Mouse (Mus musculus): ENCODE measurements around the gene Coro1c.

Coro1c gene

DNA sequence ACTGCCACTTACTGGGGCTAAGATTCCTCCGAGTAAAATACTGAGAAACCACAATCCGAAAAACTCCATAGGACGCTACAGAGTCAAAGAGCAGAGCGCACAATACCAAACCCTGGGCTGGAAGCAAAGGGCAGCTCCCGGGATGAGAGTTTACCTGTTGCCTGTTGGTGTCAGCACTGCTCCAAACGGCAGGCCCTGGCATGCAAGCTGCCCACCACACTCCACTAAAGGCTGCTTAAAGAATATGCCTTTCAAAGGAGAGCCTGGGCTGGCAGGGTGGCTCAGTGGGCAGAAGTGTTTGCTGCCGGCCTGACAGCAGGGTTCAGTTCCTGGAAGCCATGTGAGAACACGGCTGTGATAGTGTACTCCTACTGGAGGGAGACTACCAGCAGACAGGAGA is 50.9 kb downstream of the Coro1c start:
- in situ Hi-C loops (cut with MboI, MseI), result no loop called here

DNA sequence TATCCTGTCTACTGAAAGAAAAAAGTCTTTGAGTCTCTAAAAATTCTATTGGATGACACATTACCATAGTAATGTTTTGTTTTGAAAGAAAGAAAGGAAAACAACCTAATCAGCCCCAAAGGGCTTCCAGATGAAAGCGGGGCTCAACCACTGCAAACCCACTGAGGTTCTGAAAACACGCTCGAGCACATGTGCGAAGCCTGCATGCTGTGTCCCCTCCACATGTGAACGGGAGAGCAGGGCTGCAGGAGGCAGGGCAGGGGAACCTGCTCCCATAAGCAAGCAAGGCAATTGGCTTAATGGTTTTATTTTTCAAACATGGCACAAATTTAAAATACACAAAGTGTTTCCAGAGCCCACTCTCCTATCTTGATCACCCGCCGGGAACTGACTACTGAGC is 51.9 kb downstream of the Coro1c start:
- in situ Hi-C loops (cut with MboI, MseI), result no loop called here

DNA sequence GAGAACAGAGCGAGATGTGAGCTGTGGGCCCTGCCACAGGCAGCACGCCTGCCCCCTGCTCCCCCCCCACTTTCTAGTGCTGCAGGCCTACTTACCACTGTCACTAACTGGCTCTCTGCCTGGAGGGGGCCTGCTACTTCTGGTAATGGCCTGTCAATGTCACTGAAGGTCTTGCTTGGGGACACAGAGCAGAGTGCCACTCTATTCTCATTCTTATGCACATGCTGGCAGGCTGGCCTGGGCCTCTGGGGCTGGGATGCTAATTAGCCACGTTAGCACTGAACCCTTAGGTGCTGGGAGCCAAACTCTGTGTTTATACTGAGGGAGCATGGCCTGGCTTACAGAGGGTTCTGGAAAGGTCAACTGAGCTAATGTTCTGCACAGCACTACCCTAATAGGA is 52.9 kb downstream of the Coro1c start:
- in situ Hi-C loops (cut with MboI, MseI), result no loop called here

DNA sequence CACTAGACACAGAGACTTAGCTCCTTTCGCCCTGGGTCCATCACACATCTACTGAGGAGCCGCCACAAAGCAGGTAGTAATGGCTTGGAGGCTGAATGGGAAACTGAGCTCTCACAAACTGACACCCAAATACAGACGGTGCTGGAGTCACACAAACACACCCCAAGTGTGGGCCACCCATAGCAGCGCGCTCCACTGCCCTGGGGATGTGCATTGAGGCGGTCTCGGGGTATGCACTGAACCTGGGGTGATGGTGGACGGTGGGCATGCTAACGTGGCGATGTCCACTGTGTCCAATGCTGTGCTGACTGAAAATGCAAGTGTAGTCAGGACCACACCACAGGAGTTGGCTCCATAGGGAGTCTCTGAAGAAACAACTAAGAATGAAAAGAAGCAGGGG is 53.4 kb downstream of the Coro1c start:
- in situ Hi-C loops (cut with MboI, MseI), result no loop called here

DNA sequence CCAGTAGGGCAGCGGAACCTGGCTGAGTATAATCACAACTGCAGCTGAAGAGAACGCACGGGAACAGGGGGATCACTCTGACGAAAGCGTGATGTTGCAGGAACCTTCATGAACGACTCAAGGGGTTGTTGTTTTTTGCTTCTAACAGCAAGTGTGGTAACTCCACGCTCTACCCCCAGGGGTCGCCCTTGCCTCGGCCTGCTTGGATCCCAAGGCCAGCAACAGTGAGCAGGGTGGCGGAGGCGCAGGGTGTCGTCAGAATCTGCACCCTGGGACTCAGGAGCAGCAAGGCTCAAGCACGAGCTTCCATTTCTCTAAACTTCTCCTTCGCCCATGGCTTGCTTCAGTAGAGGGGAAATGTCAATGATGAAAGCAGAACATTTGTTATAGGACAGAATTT is 54.1 kb downstream of the Coro1c start:
- in situ Hi-C loops (cut with MboI, MseI), result loop anchor here (5.0 kb wide), 1 partner anchor 78 kb away; no protein-coding TSS in a partner anchor

DNA sequence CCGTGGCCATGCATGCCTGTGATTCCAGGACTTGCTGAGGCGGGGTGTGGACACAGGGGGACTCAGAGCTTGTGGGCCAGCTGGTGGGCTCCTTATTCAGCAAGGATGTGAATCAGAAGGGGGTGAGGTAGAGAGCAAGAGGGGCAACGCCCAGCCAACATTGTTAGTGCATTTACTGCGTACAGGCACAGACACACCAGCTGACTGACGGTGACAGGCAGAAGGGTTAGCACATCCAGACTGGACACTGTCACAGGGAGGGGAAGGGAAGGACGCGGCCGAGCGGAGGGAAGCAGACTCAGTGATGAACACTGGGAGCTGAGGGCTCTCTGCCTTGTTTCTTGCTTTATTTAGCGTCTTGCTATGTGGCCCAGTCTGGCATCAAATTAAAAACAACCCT is 55.0 kb downstream of the Coro1c start:
- in situ Hi-C loops (cut with MboI, MseI), result loop anchor here (5.0 kb wide), 1 partner anchor 79 kb away; no protein-coding TSS in a partner anchor

DNA sequence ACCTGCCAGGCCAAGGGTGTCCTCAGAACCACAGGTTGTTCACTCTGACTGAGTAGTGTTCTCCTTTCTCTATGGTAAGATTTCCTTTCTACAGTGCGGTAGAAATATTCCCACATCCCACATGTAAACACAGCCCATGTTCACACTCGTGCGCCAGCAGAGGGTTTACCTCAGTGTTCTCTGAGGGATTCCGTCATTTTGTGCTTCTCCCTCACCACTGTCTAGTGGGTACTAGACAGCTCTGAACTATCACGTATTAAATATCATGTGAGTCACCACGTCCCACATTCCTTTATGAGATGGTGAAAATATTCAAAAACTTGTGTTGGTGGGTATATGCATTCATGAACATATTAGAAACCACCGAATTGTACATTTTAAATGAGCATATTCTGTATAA is 56.1 kb downstream of the Coro1c start:
- in situ Hi-C loops (cut with MboI, MseI), result loop anchor here (5.0 kb wide), 1 partner anchor 80 kb away; no protein-coding TSS in a partner anchor

DNA sequence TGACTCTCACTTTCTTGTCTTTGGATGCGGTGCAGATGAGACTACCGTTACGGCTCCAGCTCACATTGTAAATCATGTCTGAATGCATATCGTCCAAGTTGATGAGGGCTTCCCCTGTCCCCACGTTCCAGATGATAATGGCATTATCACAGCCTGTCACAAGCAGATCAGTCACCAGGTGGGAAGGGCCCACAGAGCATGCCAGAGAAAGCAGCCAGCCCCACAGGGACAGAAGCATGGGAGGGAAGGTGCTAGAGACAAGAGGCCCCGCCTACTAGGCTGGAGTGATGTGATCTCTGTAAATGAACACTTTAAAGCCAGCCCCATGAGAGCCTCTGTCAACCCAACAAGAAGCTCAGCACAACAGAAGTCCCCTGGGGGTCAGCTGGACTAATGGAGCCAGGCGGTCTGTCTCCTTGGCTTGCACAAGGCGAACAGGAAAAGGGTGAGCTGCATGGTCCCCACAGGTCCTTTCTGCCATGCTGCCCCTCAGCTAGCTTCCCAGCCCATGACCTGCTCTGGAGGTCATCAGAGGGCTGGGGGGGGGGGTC is 57.8 kb downstream of the Coro1c start:
- in situ Hi-C loops (cut with MboI, MseI), result loop anchor here (5.0 kb wide), 1 partner anchor 82 kb away; no protein-coding TSS in a partner anchor

DNA sequence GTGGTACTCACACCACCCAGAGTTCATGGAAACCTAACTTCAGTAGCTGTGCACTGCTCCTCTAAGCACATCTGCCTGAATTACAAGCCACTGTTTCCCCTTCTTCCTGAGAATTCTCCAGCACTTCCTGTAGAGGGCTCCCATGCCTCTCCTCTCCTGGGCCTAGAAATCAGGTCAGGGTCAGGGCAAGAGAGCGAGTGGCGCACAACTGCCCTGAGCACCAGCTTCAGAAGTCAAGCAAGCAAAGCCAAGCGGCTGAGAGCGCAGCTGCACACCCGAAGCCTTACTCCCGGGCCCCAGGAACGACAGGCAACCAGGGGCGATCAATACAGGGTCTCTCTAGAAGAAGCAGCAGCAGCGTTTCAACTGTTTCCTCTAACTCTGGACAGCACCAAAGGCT is 60.9 kb downstream of the Coro1c start:
- in situ Hi-C loops (cut with MboI, MseI), result no loop called here

DNA sequence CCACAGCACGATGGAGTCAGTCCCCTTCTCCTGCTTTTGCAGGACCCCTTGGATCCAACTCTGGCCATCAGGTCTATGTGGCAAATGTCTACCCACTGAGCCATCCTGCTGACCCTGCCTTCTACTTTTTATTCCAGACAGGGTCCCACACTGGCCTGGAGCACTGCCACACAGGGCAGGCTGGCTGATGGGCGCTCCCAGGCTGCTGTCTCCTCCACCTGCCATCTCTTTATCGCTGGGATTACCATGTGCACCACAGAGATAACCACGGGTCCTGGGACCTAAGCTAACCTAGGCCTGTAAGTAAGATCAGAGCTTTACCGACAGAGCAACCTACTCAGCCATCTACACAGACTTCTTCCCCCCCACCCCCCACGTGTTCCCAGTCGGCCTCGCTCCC is 61.9 kb downstream of the Coro1c start:
- in situ Hi-C loops (cut with MboI, MseI), result no loop called here

DNA sequence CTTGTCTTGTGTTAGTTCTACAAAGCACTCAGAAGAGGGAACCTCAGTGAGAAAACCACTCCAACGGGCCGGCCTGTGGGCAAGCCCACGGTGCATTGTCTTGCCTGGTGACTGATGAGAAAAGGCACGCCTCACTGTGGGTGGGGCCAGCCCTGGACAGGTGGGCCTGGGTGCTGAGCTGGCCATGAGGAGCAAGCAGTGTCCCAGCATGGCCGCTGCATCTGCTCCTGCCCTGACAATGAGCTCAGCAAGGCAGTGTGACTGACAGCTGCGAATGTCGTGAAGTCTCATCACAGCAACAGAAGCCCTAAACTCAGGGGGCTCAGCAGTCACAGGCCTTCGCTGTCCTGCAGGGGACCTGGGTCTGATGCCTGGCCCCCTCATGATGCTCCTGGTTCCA is 62.9 kb downstream of the Coro1c start:
- in situ Hi-C loops (cut with MboI, MseI), result no loop called here

DNA sequence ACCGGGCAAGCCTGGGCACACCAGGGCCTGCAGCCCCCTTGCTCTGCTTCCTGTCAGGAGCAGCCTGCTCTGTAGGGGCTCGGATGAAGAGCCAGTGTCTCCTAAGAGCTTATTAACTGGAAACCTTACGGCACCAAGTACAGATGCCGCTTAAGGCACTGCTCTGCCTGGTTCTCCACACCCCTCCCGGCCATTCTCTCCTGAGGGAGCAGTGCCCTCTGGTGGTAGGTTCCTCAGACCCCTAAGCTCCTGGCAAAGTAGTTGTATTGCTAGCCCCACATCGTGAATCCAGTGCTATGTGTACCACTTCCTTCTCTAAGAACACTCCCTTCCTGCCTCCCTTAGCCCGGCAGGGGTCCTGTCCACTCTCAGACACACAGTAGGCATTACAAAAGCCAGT is 63.8 kb downstream of the Coro1c start:
- in situ Hi-C loops (cut with MboI, MseI), result no loop called here

DNA sequence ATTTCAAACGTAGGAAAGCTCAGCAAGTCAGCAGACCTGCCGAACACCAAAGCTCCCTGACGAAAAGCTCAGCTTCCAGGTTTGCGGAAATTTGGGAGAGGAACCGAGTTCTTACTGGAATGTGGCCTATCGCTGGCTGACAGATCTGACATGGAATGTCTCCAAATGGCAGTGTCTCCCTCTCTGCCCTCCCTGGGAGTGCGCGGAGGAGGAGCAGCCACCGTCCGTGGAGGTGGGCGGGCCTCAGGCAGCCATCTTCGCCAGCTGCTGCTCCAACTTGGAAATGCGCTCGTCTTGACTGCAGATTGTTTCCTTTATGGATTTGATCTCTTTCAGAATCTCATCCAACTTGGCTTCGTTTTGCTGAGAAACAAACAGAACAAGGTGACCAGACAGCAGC is 64.5 kb downstream of the Coro1c start:
- in situ Hi-C loops (cut with MboI, MseI), result no loop called here

DNA sequence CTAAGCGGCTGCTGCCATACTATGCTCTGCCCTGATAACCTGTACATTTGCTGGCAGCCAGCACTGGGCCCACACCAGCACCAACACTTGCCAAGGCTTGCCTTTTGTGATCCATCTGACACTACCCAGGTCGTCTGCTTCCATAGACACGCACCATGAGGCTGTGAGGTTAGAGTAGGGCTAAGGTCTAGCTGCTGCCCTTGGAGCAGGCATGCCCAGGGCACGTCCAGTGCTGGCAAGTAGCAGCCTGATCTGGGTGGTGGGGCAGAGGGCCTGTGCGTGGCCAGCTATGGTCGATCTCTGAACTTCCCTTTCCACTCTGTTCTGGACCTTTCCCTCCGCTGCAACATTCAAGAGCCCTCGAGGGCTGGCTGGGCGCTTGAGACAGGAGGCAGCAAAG is 65.7 kb downstream of the Coro1c start:
- in situ Hi-C loops (cut with MboI, MseI), result no loop called here

DNA sequence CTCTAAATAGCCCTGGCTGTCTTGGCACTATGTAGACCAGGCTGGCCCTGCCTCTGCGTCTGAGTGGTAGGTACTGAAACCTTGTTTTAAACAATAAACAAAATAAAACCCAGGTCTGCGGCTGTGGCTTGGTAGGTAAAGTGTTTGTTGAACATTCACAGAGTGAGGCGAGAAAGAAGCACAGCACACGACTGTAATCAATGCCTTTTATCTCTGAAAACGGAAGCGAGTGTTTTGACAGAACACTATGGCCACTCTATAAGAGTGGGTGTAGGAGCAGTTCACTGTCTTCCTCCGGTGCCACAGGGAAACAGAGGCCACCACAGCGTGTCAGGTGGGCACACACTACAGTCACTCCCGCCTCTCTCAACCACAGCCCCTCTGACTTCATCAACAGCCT is 66.3 kb downstream of the Coro1c start:
- in situ Hi-C loops (cut with MboI, MseI), result no loop called here

DNA sequence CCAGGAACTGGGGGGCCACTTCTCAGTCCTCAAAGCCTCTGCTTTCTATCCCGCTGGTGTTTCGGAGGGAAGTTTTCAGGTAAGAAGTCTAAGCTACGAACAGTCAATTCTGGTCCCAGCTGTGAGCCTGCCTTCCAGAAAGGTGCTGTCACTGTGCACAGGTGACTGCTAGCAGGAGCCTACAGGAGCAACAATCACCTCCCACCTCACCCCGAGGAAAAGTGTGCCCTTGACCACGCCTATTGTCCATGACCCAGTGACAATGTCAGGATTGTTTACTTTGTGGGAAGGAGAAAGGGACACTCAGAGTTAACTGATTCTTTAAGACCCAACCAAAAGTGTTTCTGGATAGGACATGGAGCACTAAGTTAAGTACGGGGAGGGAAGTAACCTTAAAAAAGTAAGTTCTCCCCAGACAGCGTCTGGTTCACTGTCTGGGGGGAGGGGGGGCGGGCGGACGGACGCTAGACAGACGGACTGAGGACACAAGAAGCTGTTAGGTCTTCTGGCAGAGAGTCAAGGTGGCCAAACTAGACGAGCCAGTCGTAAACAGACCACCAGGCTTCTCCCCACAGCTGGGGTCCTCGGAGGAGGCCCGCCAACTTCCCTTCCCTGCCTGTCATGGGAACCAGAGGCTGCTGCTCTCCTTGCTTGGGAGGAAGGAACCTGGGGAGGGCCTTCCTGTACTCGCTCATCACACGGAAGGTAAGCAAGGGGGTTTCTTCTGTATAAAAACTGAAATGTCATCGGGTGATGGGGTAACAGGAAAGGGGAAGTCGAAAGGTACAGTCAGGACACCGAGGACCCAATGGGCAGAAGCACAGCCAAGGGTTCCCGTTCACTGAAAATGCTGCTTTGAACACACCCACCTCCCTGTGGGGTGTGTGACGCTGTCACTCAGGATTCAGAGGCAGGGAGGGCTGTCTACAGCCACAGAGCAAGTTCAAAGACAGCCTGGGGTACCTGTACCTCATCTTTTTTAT is 67.0 kb downstream of the Coro1c start:
- in situ Hi-C loops (cut with MboI, MseI), result no loop called here

DNA sequence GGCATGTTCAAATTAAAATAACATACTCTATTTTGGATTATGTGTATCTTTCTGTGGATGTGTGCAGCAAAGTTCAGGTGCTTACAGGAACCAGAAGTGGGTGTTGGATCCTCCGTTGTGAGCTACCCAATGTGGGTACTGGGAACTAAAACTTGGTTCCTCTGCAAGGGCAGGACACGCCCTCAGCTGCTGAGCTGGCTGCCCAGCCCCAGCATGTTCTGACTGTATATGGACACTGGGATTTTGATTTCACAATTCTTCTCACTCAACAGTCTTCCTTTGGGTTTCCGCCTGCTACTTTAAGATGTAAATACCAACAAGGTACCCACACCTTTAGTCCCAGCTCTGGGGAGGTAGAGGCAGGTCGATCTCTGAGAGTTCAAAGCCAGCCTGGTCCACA is 68.1 kb downstream of the Coro1c start:
- in situ Hi-C loops (cut with MboI, MseI), result no loop called here

DNA sequence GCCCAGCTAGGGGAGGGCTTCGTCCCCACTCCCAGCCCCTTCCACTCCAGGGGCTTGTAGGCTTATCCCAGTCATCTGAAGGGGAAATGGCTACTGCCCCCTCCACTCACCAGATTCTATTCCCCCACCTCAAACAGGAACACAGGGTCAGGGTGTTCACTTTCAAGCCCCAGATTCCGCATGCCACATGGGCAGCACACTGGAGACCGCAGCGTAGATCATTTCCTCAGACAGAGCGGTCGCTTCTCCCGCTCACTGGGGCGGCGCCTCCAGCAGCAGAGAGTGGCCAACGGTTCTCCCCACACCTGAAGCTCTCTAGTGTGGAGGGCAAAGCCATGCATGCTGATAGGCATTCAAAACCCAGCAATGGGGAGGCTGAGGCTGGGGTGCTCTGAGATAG is 71.6 kb downstream of the Coro1c start:
- in situ Hi-C loops (cut with MboI, MseI), result loop anchor here (10.0 kb wide), 1 partner anchor 722 kb away; no protein-coding TSS in a partner anchor

DNA sequence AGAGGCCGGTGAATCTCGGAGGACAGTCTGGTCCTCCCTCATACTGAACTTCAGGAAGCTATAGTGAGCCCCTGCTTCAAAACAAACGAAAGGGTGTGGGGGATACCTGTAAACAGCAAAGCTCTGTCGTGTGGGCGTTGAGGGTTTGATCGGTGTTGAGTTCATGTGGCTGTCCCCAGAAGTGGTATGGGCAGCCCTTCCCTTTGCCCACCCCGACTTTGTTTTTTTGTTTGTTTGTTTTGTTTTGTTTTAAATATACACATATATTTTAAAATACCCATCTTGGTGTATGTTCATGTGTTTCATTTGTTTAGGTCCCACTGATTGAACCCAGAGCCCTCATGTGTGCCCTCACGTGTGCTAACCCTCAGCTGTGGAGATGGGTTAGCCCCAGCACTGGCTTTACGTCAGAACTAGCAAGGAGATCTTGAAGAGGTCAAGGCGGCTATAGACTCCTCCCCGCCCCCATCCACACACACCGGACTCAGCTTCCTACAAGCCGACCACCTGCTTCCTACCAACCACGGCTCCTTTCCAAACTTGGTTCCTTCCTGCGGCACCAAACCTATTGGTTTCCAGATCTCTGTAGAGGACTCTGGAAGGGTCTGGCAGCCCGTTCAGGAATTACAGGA is 75.1 kb downstream of the Coro1c start:
- in situ Hi-C loops (cut with MboI, MseI), result loop anchor here (10.0 kb wide), 1 partner anchor 719 kb away; no protein-coding TSS in a partner anchor

DNA sequence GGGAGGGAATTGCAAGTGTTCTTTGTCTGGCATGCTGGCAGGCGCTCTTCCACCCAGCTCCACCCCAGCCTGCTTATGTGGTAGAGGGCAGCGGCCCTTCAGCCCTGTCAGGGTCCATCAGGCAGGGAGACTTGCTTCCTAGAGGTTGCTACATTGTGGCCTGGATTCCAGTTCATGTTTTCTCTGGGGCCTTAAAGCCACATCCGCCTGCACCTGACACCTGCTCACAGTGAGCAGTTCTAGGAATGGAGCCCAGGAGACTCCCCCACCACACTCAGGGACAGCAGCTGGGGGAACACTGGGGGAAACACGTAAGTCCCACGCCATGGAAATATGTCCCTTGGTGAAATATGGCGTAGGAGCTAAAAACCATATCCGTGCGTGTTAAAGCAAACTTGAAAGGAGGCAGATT is 76.1 kb downstream of the Coro1c start, which contains the start of gene Selplg:
Gene Selplg, minus strand, starts transcription at position 155 of the 412 bp plus-strand sequence.
- in situ Hi-C loops (cut with MboI, MseI), result loop anchor here (10.0 kb wide), 1 partner anchor 718 kb away; no protein-coding TSS in a partner anchor

DNA sequence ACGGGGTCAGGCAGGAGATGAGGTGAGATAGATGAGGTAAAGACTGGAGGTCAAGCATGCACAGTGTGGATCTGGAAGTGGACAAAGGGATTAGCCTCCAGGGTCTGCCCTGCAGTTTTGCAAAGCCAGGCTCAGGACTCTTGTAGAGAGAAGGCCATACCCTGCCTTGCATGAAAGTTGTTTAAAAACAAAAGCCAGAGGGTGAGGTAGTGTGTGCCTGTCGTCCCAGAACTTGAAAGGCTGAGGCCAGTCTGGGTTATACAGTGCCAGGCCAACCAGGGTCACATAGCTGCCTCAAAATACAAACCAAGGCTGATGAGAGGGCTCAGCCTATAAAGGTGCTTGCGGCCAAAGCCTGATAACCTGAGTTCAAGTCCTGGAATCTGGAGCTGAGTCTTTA is 76.8 kb downstream of the Coro1c start:
- in situ Hi-C loops (cut with MboI, MseI), result loop anchor here (10.0 kb wide), 1 partner anchor 717 kb away; no protein-coding TSS in a partner anchor

DNA sequence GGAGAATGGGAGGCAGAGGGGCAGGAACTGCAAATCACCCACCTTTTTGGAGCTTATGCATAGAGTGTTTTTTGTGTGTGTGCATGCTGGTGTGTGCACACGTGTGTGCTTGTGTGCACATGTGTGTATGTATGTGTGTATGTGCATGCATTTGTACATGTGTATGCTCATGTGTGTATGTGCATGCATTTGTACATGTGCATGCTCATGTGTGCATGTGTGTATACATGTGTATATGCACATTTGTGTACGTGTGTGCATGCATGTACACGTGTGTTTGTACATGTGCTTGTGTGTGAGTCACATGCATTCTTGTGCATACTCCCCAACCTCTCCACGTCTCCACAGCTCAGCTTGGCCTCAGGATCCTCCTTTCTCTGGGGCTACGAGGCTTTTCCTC is 77.8 kb downstream of the Coro1c start:
- in situ Hi-C loops (cut with MboI, MseI), result loop anchor here (10.0 kb wide), 1 partner anchor 716 kb away; no protein-coding TSS in a partner anchor

All from T-helper 1 cell (primary cell).